Mouse (Mus musculus): Measurements from ENCODE around the gene Usp12. TPM values are rescaled to one million over a fixed set of nuclear protein-coding genes. Genes with fewer than 3 reads are reported as not detected.

Gene Usp12
- polyA plus RNA-seq, 1 experiment from 2014 or later: 14.9 TPM

DNA sequence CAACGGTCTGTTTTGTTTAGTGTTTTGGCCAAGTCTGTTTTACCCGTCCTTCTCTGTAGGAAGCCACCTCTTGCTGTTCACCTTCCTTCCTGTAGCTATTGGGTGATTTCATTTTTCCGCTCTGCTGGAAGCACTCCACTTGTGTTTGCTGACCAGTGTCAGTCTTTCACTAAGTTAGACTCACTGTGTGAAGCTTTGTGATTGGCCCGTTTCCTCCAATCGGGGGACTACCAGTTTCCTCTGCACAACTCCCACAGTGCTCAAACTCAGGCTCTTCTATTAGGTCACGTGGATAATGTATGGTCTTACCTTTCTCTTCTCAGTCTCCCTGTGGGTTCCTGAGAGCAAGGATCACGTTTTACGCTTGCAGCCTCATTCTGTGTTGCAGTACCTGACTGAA is 34.7 kb upstream of the Usp12 start:
- no peak overlapping the region for H3K4me3 ChIP-seq
- WGBS: 47% methylated on average over 8 of the region's 8 CpGs
- H3K4me1 ChIP-seq: peaks cover 18% of the 10 kb centered on the region; the same call in 1 of the 2 replicates
- H3K27me3 ChIP-seq (ENCODE audit: insufficient read depth, poor library complexity, severe bottlenecking): no peaks in the 10 kb centered on the region
- H3K36me3 ChIP-seq: peaks cover 6% of the 10 kb centered on the region
- no peak for DNase-seq (ENCODE audit: low spot score)
- H3K9me3 ChIP-seq: no peaks in the 10 kb centered on the region
- no peak overlapping the region for H3K27ac ChIP-seq

- Histone ChIP-seq H3K9me3 (no peaks in the 10 kb centered on the region), H3K4me1 (peaks cover 7% of the 10 kb centered on the region; the same call in 1 of the 2 replicates), H3K27ac (no peak overlapping the region), H3K4me3 (no peak overlapping the region), H3K27me3 (ENCODE audit: insufficient read depth, poor library complexity, severe bottlenecking) (no peaks in the 10 kb centered on the region), H3K36me3 (no peaks in the 10 kb centered on the region)
- no peak for DNase-seq (ENCODE audit: low spot score)
- WGBS: 88% methylated on average over 5 of the region's 5 CpGs
Observed at GRCm38 (mm10) chr5:146823005-146823404, 28.2 kb upstream of the Usp12 start.

- Histone ChIP-seq H3K27ac (no peak overlapping the region), H3K27me3 (ENCODE audit: insufficient read depth, poor library complexity, severe bottlenecking) (no peaks in the 10 kb centered on the region), H3K9me3 (no peaks in the 10 kb centered on the region), H3K36me3 (no peaks in the 10 kb centered on the region), H3K4me1 (no peaks in the 10 kb centered on the region; the same call in 1 of the 2 replicates), H3K4me3 (no peak overlapping the region)
- no peak for DNase-seq (ENCODE audit: low spot score)
- WGBS: 85% methylated on average over 8 of the region's 8 CpGs
Observed at GRCm38 (mm10) chr5:146818906-146819623, 24.3 kb upstream of the Usp12 start.

- DNase-seq (ENCODE audit: low spot score): no peak
- WGBS: 67% methylated on average over 8 of the region's 8 CpGs
- no peaks in the 10 kb centered on the region for H3K9me3 ChIP-seq
- no peaks in the 10 kb centered on the region for H3K27me3 ChIP-seq (ENCODE audit: insufficient read depth, poor library complexity, severe bottlenecking)
- no peaks in the 10 kb centered on the region for H3K36me3 ChIP-seq
- H3K4me3 ChIP-seq: no peak overlapping the region
- no peak overlapping the region for H3K27ac ChIP-seq
- no peaks in the 10 kb centered on the region for H3K4me1 ChIP-seq
Observed at GRCm38 (mm10) chr5:146817583-146817982, 22.8 kb upstream of the Usp12 start.

DNA sequence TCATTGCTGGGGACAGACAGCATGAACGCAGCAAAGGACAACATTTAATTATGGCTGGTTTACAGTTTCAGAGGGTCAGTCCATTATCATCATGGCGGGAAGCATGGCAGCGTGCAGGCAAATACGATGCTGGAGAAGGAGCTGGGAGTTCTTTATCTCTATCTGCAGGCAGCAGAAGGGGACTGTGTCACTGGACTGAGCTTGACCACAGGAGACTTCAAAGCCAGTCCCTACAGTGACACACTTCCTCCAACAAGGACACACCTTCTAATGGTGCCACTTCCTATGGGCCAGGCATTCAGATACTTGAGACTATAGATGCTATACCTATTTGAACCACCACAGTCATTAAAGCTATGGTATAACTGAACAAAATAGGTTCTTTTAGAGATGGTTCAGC is 20.6 kb upstream of the Usp12 start:
- no peak for DNase-seq (ENCODE audit: low spot score)
- Histone ChIP-seq H3K36me3 (no peaks in the 10 kb centered on the region), H3K9me3 (no peaks in the 10 kb centered on the region), H3K4me1 (no peaks in the 10 kb centered on the region), H3K27me3 (ENCODE audit: insufficient read depth, poor library complexity, severe bottlenecking) (no peaks in the 10 kb centered on the region), H3K27ac (no peak overlapping the region), H3K4me3 (no peak overlapping the region)
- 55% methylated on average over 4 of the region's 4 CpGs for WGBS

DNA sequence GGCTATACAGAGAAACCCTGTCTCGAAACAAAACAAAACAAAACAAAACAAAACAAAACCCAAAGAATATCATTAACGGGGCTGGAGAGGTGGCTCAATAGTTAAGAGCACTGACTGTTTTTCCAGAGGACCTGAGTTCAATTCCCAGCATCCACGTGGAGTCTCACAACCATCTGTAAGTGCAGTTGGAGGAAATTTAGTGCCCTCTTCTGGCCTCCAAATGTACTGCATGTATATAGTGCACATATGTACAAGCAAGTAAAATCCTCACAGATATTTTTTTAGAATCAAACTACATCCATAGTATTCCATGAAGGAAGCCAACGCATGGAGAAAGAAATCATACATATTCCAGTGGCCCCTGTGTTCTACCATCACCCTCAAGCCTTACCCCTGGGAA is 18.6 kb upstream of the Usp12 start:
- Histone ChIP-seq H3K27ac (no peak overlapping the region), H3K4me1 (no peaks in the 10 kb centered on the region), H3K4me3 (no peak overlapping the region), H3K36me3 (no peaks in the 10 kb centered on the region), H3K9me3 (no peaks in the 10 kb centered on the region), H3K27me3 (ENCODE audit: insufficient read depth, poor library complexity, severe bottlenecking) (no peaks in the 10 kb centered on the region)
- no peak for DNase-seq (ENCODE audit: low spot score)
- WGBS: 77% methylated on average over 4 of the region's 4 CpGs

- Histone ChIP-seq H3K27me3 (ENCODE audit: insufficient read depth, poor library complexity, severe bottlenecking) (no peaks in the 10 kb centered on the region), H3K36me3 (no peaks in the 10 kb centered on the region), H3K4me3 (no peak overlapping the region), H3K27ac (no peak overlapping the region), H3K4me1 (no peaks in the 10 kb centered on the region), H3K9me3 (no peaks in the 10 kb centered on the region)
- DNase-seq (ENCODE audit: low spot score): no peak
- 85% methylated on average over 5 of the region's 5 CpGs for WGBS
Observed at GRCm38 (mm10) chr5:146812866-146813265, 18.1 kb upstream of the Usp12 start.

GRCm38 (mm10) chr5:146809951-146810350 is 15.1 kb upstream of the Usp12 start:
- Histone ChIP-seq H3K4me3 (no peak overlapping the region), H3K27me3 (ENCODE audit: insufficient read depth, poor library complexity, severe bottlenecking) (no peaks in the 10 kb centered on the region), H3K27ac (no peak overlapping the region), H3K36me3 (no peaks in the 10 kb centered on the region), H3K4me1 (0 out of 2 replicates have a peak, but pooled peaks cover 5% of the 10 kb centered on the region), H3K9me3 (no peaks in the 10 kb centered on the region)
- 71% methylated on average over 5 of the region's 5 CpGs for WGBS
- no peak for DNase-seq (ENCODE audit: low spot score)

DNA sequence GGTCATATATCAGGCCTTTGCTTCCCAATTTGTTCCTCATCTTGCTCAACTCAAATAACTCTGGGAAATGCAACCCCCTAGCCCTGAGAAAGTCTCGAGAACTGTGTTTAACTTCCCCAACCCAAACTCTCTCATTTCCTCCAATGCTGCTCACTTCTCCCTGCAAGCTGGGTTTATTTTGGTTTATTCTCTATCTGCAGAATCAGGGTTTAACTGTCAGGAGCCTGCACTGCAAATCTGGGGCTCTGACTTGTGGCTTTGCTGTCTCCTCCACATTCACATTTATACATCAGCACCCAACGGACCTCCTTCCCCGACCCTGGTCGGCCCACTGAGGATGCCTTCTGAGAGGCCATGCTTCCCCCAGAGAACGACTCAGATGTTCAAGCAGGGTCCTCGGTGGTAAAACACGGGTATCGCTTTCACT is 11.2 kb upstream of the Usp12 start:
- 80% methylated on average over 8 of the region's 8 CpGs for WGBS
- Histone ChIP-seq H3K27ac (no peak overlapping the region), H3K9me3 (no peaks in the 10 kb centered on the region), H3K36me3 (no peaks in the 10 kb centered on the region), H3K4me1 (0 out of 2 replicates have a peak, but pooled peaks cover 5% of the 10 kb centered on the region), H3K27me3 (ENCODE audit: insufficient read depth, poor library complexity, severe bottlenecking) (no peaks in the 10 kb centered on the region), H3K4me3 (no peak overlapping the region)
- DNase-seq (ENCODE audit: low spot score): no peak

DNA sequence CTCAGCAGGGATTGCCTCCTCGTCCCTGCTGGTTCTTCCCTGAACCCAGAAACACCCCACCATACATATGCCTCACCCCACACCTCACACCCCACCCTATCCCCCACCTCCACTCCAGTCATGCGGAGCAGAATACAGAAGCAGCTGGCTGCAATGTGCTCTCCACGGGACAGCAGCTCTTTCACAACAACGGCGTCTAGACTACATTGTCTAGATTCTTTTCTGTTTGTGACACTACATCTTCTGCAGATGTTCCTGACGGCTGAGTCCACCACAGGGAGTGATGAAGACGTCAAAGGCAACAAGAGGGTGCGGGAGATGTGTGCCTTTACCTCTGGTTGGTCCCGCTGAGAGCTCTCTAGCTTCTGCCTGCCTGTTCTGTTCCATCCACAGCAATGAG is 3.2 kb upstream of the Usp12 start:
- H3K27me3 ChIP-seq (ENCODE audit: insufficient read depth, poor library complexity, severe bottlenecking): no peaks in the 10 kb centered on the region
- peaks cover 14% of the 10 kb centered on the region for H3K4me1 ChIP-seq
- H3K9me3 ChIP-seq: no peaks in the 10 kb centered on the region
- H3K27ac ChIP-seq: no peak overlapping the region
- DNase-seq (ENCODE audit: low spot score): no peak
- no peak overlapping the region for H3K4me3 ChIP-seq
- no peaks in the 10 kb centered on the region for H3K36me3 ChIP-seq
- 59% methylated on average over 9 of the region's 9 CpGs for WGBS

DNA sequence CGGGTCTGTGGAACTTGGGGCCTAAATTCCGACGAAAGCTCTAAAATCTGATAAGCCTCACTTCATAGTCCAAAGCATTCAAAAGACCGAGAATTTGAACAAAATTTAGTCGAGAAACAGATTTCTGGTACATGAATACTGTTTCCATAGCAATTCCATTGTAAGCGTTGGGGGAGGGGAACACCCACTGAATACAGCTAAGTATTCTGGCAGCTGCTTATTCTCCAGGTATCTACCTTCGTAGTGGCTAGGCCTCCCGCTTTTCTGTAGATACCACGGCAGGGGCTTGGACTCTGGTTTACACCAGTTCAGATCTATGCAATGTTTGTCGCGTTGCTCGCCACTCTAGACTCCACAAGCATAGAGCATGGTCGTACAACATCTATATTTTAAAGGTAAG is 922 bp upstream of the Usp12 start:
- H3K4me3 ChIP-seq: no peak overlapping the region
- H3K27ac ChIP-seq: no peak overlapping the region
- H3K9me3 ChIP-seq: no peaks in the 10 kb centered on the region
- no peaks in the 10 kb centered on the region for H3K27me3 ChIP-seq (ENCODE audit: insufficient read depth, poor library complexity, severe bottlenecking)
- 71% methylated on average over 13 of the region's 13 CpGs for WGBS
- H3K36me3 ChIP-seq: no peaks in the 10 kb centered on the region
- DNase-seq (ENCODE audit: low spot score): no peak
- H3K4me1 ChIP-seq: peaks cover 34% of the 10 kb centered on the region

GRCm38 (mm10) chr5:146794084-146794852 is 538 bp downstream of the Usp12 start:
- no peaks in the 10 kb centered on the region for H3K9me3 ChIP-seq
- under 1% methylated on average over 83 of the region's 83 CpGs for WGBS
- peaks cover 36% of the 10 kb centered on the region for H3K4me1 ChIP-seq
- peak overlapping the region; percentile 93 for H3K27ac ChIP-seq
- peak overlapping the region; percentile 93 for H3K4me3 ChIP-seq
- H3K27me3 ChIP-seq (ENCODE audit: insufficient read depth, poor library complexity, severe bottlenecking): no peaks in the 10 kb centered on the region
- peak; percentile 83 for DNase-seq (ENCODE audit: low spot score)
- H3K36me3 ChIP-seq: no peaks in the 10 kb centered on the region

- Histone ChIP-seq H3K9me3 (no peaks in the 10 kb centered on the region), H3K4me1 (peaks cover 36% of the 10 kb centered on the region), H3K27me3 (ENCODE audit: insufficient read depth, poor library complexity, severe bottlenecking) (no peaks in the 10 kb centered on the region), H3K27ac (peak overlapping the region; percentile 93), H3K4me3 (peak overlapping the region; percentile 93), H3K36me3 (no peaks in the 10 kb centered on the region)
- 8% methylated on average over 18 of the region's 18 CpGs for WGBS
- DNase-seq (ENCODE audit: low spot score): no peak
Observed at GRCm38 (mm10) chr5:146793630-146794083, 1.1 kb downstream of the Usp12 start.

Data from heart, embryonic 10.5 days (tissue).